Mouse (Mus musculus): ENCODE results near the gene Ndufv1. TPM values are rescaled to one million over a fixed set of nuclear protein-coding genes. Genes with fewer than 3 reads are reported as not detected.
A peak's percentile ranks its signal among the peaks of the same experiment; 100 is the strongest.

Gene Ndufv1
- polyA plus RNA-seq, 1 experiment = 77.9 TPM

DNA sequence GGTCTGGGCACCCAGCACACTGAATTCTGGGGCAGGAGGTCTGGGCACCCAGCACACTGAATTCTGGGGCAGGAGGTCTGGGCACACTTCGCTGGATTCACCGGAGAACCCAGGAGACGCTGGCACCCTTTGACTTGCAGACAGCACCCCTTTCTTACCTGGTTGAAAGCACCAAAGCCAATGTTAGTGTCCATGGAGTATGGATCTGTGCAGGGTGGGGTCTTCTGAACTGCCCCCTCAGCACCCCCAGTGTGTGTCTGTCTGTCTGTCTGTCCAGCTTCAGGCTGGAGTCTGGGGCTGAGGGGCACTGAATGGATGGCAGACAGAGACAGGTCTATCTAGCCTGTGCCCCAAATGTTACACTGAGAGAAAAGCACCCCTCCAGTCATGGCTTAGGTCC lies 21.0 kb downstream of the Ndufv1 start:
- Histone ChIP-seq H3K4me3 (ENCODE audit: low read depth, low read length) (no peak overlapping the region), H3K9me3 (replicated peaks; ENCODE audit: control insufficient read depth, insufficient read depth, low read length, poor library complexity, severe bottlenecking) (no peaks in the 10 kb centered on the region), H3K4me1 (ENCODE audit: control insufficient read depth, insufficient read depth, low read length) (no peaks in the 10 kb centered on the region), H3K27me3 (ENCODE audit: control insufficient read depth, insufficient read depth, low read length, poor library complexity, severe bottlenecking) (no peaks in the 10 kb centered on the region), H3K36me3 (ENCODE audit: control insufficient read depth, insufficient read depth, low read length, poor library complexity, severe bottlenecking) (no peaks in the 10 kb centered on the region), H3K9ac (ENCODE audit: low read depth, poor library complexity, severe bottlenecking) (no peak overlapping the region), H3K27ac (ENCODE audit: insufficient read depth, low read length) (no peak overlapping the region)
- TF ChIP-seq POLR2A (IDR thresholded peaks at IDR 0.05; ENCODE audit: insufficient read depth, low read length) (no peak), CTCF (IDR thresholded peaks at IDR 0.05; ENCODE audit: low read depth, low read length) (no peak), EP300 (IDR thresholded peaks at IDR 0.05; ENCODE audit: insufficient read depth, low read depth, low read length) (no peak)

DNA sequence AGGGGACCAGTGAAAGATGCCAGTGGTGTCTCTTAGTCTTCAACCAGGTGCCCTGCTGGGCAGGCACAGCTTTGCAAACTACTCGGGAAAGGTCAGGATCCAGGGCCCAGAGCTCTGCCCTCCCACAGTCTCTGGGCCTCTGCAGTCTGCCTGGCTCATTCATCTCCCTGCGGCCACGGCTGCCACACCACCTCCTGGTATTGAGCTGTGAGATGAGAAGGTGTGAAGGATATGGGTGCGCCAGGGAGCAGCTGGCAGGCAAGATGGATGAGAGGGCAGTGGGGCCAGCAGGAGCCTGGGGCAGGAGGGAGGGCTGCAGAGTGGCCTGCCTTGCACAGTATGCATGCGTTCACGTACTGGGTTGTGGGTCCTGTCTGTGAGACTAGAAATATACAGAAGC lies 21.8 kb downstream of the Ndufv1 start:
- peaks cover 2% of the 10 kb centered on the region for H3K4me1 ChIP-seq (ENCODE audit: control insufficient read depth, insufficient read depth, low read length)
- no peak overlapping the region for H3K4me3 ChIP-seq (ENCODE audit: low read depth, low read length)
- H3K27ac ChIP-seq (ENCODE audit: insufficient read depth, low read length) = no peak overlapping the region
- H3K27me3 ChIP-seq (ENCODE audit: control insufficient read depth, insufficient read depth, low read length, poor library complexity, severe bottlenecking) = no peaks in the 10 kb centered on the region
- no peaks in the 10 kb centered on the region for H3K9me3 ChIP-seq (replicated peaks; ENCODE audit: control insufficient read depth, insufficient read depth, low read length, poor library complexity, severe bottlenecking)
- TF ChIP-seq EP300 (IDR thresholded peaks at IDR 0.05; ENCODE audit: insufficient read depth, low read depth, low read length) (no peak), CTCF (IDR thresholded peaks at IDR 0.05; ENCODE audit: low read depth, low read length) (no peak), POLR2A (IDR thresholded peaks at IDR 0.05; ENCODE audit: insufficient read depth, low read length) (no peak)
- no peak overlapping the region for H3K9ac ChIP-seq (ENCODE audit: low read depth, poor library complexity, severe bottlenecking)
- no peaks in the 10 kb centered on the region for H3K36me3 ChIP-seq (ENCODE audit: control insufficient read depth, insufficient read depth, low read length, poor library complexity, severe bottlenecking)

DNA sequence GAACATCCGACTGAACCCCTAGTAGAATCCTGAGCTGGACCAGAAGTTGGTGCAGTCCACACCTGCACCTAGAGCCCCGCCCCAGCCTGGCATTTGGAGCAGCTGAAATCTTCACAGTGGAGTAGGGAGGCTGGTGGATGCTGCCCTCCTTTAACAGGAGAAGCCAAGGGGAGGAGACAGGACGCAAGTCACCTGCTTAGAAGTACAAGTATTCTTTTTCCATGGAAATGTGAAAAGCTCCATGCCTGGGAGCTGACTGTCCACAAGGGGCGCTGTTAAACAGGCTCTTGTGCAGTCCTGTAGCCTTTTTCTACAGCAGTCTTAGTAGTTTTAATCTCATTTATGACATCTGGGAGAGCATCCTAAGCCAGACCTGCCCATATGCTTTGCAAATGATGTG lies 23.9 kb downstream of the Ndufv1 start:
- TF ChIP-seq CTCF (IDR thresholded peaks at IDR 0.05; ENCODE audit: low read depth, low read length) (peak; percentile 32), POLR2A (IDR thresholded peaks at IDR 0.05; ENCODE audit: insufficient read depth, low read length) (no peak)
- peaks cover 3% of the 10 kb centered on the region for H3K4me1 ChIP-seq (ENCODE audit: control insufficient read depth, insufficient read depth, low read length)
- no peaks in the 10 kb centered on the region for H3K36me3 ChIP-seq (ENCODE audit: control insufficient read depth, insufficient read depth, low read length, poor library complexity, severe bottlenecking)
- H3K9ac ChIP-seq (ENCODE audit: low read depth, poor library complexity, severe bottlenecking) = no peak overlapping the region
- H3K27me3 ChIP-seq (ENCODE audit: control insufficient read depth, insufficient read depth, low read length, poor library complexity, severe bottlenecking) = no peaks in the 10 kb centered on the region
- no peaks in the 10 kb centered on the region for H3K9me3 ChIP-seq (replicated peaks; ENCODE audit: control insufficient read depth, insufficient read depth, low read length, poor library complexity, severe bottlenecking)
- no peak overlapping the region for H3K27ac ChIP-seq (ENCODE audit: insufficient read depth, low read length)
- no peak overlapping the region for H3K4me3 ChIP-seq (ENCODE audit: low read depth, low read length)

DNA sequence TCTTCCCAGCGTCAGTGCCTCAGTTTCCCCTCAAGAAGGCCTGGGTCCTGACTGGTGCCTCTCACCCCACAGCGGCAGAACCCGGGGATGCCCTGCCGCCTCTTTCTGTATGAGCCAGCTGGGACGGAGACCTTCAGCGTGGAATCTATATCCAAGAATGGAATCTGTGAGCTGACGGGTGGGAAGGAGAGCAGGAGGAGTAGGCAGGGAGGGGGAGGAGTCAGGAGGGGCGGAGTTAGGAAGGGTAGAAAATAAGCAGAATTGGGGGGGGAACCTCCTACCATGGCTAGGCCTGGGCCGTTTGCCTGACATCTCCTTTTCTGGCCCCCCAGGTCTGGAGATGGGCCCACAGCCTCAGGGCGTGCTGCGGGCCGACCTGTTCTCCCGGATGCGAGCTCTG lies 24.5 kb downstream of the Ndufv1 start:
- Histone ChIP-seq H3K27me3 (ENCODE audit: control insufficient read depth, insufficient read depth, low read length, poor library complexity, severe bottlenecking) (no peaks in the 10 kb centered on the region), H3K4me3 (ENCODE audit: low read depth, low read length) (no peak overlapping the region), H3K36me3 (ENCODE audit: control insufficient read depth, insufficient read depth, low read length, poor library complexity, severe bottlenecking) (no peaks in the 10 kb centered on the region), H3K27ac (ENCODE audit: insufficient read depth, low read length) (no peak overlapping the region), H3K4me1 (ENCODE audit: control insufficient read depth, insufficient read depth, low read length) (peaks cover 4% of the 10 kb centered on the region), H3K9me3 (replicated peaks; ENCODE audit: control insufficient read depth, insufficient read depth, low read length, poor library complexity, severe bottlenecking) (no peaks in the 10 kb centered on the region), H3K9ac (ENCODE audit: low read depth, poor library complexity, severe bottlenecking) (no peak overlapping the region)
- TF ChIP-seq POLR2A (IDR thresholded peaks at IDR 0.05; ENCODE audit: insufficient read depth, low read length) = no peak
- TF ChIP-seq EP300 (IDR thresholded peaks at IDR 0.05; ENCODE audit: insufficient read depth, low read depth, low read length) = no peak
- no peak for TF ChIP-seq CTCF (IDR thresholded peaks at IDR 0.05; ENCODE audit: low read depth, low read length)

DNA sequence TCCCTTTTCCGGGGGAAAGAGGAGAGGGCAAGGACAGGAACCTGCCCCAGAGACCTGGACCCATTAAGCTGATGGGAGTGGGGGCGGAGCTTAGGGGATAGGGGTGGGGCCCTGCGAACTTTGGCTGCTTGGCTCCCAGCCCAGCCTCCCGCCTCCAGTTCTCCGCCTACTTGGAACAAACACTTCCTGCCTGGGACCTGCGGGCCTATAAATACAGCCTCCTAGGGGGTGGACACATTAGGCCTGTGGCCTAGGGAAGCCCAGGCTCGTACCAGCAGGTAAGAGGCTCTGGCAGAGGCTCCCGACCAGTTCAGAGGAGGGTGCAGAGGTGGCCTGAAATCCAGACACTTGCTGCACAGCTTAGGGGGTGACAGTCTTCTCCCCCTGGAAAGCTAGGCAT lies 26.3 kb downstream of the Ndufv1 start, which contains the start of gene Acy3:
Gene Acy3 (plus strand): TSS at position 237 of the 400 bp plus-strand sequence.
- H3K9ac ChIP-seq (ENCODE audit: low read depth, poor library complexity, severe bottlenecking) = no peak within 1 kb of the TSS
- no peak within 1 kb of the TSS; the same call in 1 of the 2 replicates for H3K4me3 ChIP-seq (ENCODE audit: low read depth, low read length)
- no peaks in the 10 kb centered on the region for H3K27me3 ChIP-seq (ENCODE audit: control insufficient read depth, insufficient read depth, low read length, poor library complexity, severe bottlenecking)
- peaks cover 4% of the 10 kb centered on the region for H3K4me1 ChIP-seq (ENCODE audit: control insufficient read depth, insufficient read depth, low read length)
- H3K9me3 ChIP-seq (replicated peaks; ENCODE audit: control insufficient read depth, insufficient read depth, low read length, poor library complexity, severe bottlenecking) = no peaks in the 10 kb centered on the region
- no peak within 1 kb of the TSS for H3K27ac ChIP-seq (ENCODE audit: insufficient read depth, low read length)
- peak; percentile 85 for TF ChIP-seq POLR2A (IDR thresholded peaks at IDR 0.05; ENCODE audit: insufficient read depth, low read length)
- TF ChIP-seq CTCF (IDR thresholded peaks at IDR 0.05; ENCODE audit: low read depth, low read length) = no peak
- H3K36me3 ChIP-seq (ENCODE audit: control insufficient read depth, insufficient read depth, low read length, poor library complexity, severe bottlenecking) = no peaks in the 10 kb centered on the region

DNA sequence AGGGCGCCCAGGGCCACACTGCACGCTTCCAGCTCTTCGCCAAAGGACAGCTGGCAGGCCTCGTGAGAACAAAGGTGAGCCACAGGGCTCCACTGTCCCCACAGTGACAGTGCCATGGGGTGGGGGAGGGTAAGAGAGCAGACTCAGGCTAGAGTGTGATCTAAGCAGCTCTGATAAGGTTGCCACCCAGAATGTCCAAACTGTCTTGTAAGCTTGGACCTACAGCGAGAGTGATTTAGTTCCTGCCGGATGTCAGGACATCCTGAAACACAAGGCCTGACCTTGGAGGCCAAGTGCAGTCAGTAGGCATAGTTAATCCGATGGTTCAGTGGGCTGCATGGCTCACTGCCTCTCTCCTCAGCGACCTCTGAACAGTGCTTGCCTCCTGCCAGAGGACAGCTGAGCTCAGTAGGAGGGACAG lies 27.3 kb downstream of the Ndufv1 start:
- no peaks in the 10 kb centered on the region for H3K36me3 ChIP-seq (ENCODE audit: control insufficient read depth, insufficient read depth, low read length, poor library complexity, severe bottlenecking)
- H3K4me3 ChIP-seq (ENCODE audit: low read depth, low read length) = no peak overlapping the region
- no peaks in the 10 kb centered on the region for H3K9me3 ChIP-seq (replicated peaks; ENCODE audit: control insufficient read depth, insufficient read depth, low read length, poor library complexity, severe bottlenecking)
- TF ChIP-seq POLR2A (IDR thresholded peaks at IDR 0.05; ENCODE audit: insufficient read depth, low read length) (no peak), EP300 (IDR thresholded peaks at IDR 0.05; ENCODE audit: insufficient read depth, low read depth, low read length) (no peak), CTCF (IDR thresholded peaks at IDR 0.05; ENCODE audit: low read depth, low read length) (no peak)
- H3K27me3 ChIP-seq (ENCODE audit: control insufficient read depth, insufficient read depth, low read length, poor library complexity, severe bottlenecking) = no peaks in the 10 kb centered on the region
- no peak overlapping the region for H3K9ac ChIP-seq (ENCODE audit: low read depth, poor library complexity, severe bottlenecking)
- peaks cover 4% of the 10 kb centered on the region for H3K4me1 ChIP-seq (ENCODE audit: control insufficient read depth, insufficient read depth, low read length)
- no peak overlapping the region for H3K27ac ChIP-seq (ENCODE audit: insufficient read depth, low read length)

All from ES-Bruce4 (cell line).